Mouse (Mus musculus) forebrain, embryonic 14.5 days (tissue): ENCODE measurements at regions not wholly inside any gene's neighbourhood (a gene's known extent, or its start where the extent isn't known, plus 50 kb on each side); places are given as distances from the start of the nearest gene placed in this dataset.
A peak's percentile ranks its signal among the peaks of the same experiment; 100 is the strongest.

Source experiments
- ATAC-seq: fragments of 200-750 bp; cut with Nextera tagmentation; 2 replicates; pipeline ENCODE4 v1.8.0; 2017; ENCODE audit warnings: mild to moderate bottlenecking, moderate library complexity
- DNase-seq: peaks from one replicate; pipeline ENCODE4 v3.0.0-alpha.2; 2015; ENCODE audit warnings: low spot score
- H3K27ac ChIP-seq: fragments of 300-500 bp; sonication (generic); 2 replicates; pipeline ENCODE4 v1.5.1; 2014; ENCODE audit warnings: low read depth, mild to moderate bottlenecking, control low read depth, low read length, moderate library complexity
- H3K27me3 ChIP-seq: fragments of 300-500 bp; sonication (generic); replicated peaks from 2 replicates; pipeline ENCODE4 v1.6.1; 2014; ENCODE audit warnings: low read length, control low read depth, mixed read lengths; ENCODE audit not compliant: control insufficient read depth, insufficient read depth
- H3K36me3 ChIP-seq: fragments of 300-500 bp; sonication (generic); 2 replicates; pipeline ENCODE4 v1.6.1; 2014; ENCODE audit warnings: low read length, control low read depth; ENCODE audit not compliant: control insufficient read depth, insufficient read depth
- H3K4me1 ChIP-seq: fragments of 300-500 bp; sonication (generic); 2 replicates; pipeline ENCODE4 v1.6.1; 2014; ENCODE audit warnings: antibody characterized with exemption, low read length, control low read depth; ENCODE audit not compliant: control insufficient read depth, insufficient read depth
- H3K4me2 ChIP-seq: fragments of 300-500 bp; sonication (generic); 2 replicates; pipeline ENCODE4 v1.6.1; 2014; ENCODE audit warnings: mild to moderate bottlenecking, control low read depth, low read length
- H3K4me3 ChIP-seq: fragments of 300-500 bp; sonication (generic); 2 replicates; pipeline ENCODE4 v1.5.1; 2014; ENCODE audit warnings: low read depth, low read length, control low read depth
- H3K9ac ChIP-seq: fragments of 300-500 bp; sonication (generic); 2 replicates; pipeline ENCODE4 v1.6.1; 2014; ENCODE audit warnings: mild to moderate bottlenecking, low read length, control low read depth, moderate library complexity
- H3K9me3 ChIP-seq: fragments of 300-500 bp; sonication (generic); replicated peaks from 2 replicates; pipeline ENCODE4 v1.6.1; 2016; ENCODE audit warnings: low read length, control low read depth, mixed read lengths; ENCODE audit not compliant: control insufficient read depth
- WGBS: fragments of 180-500 bp; shearing (Covaris S2); extraction: QIAGEN DNeasy Blood & Tissue Kit; methylation state at CpG from one replicate; pipeline ENCODE4 v1.1.7; 2014; 5-methylcytosine and 5-hydroxymethylcytosine counted together

GRCm38 (mm10) chr3:158824643-158825042 lies 262.6 kb upstream of the Lrrc7 start:
- 49% methylated on average over 3 of the region's 3 CpGs for WGBS
- no peaks in the 10 kb centered on the region for H3K27me3 ChIP-seq
- DNase-seq (peak; percentile 23), ATAC-seq (peak; percentile 71)
- H3K4me3 ChIP-seq = no peak overlapping the region
- H3K9ac ChIP-seq = no peak overlapping the region
- no peak overlapping the region for H3K4me2 ChIP-seq
- no peaks in the 10 kb centered on the region for H3K9me3 ChIP-seq
- no peak overlapping the region for H3K27ac ChIP-seq
- no peaks in the 10 kb centered on the region for H3K36me3 ChIP-seq
- no peaks in the 10 kb centered on the region for H3K4me1 ChIP-seq

- H3K36me3 ChIP-seq = no peaks in the 10 kb centered on the region
- no peak overlapping the region for H3K4me3 ChIP-seq
- no peaks in the 10 kb centered on the region for H3K4me1 ChIP-seq
- H3K9ac ChIP-seq = no peak overlapping the region
- no peaks in the 10 kb centered on the region for H3K27me3 ChIP-seq
- no peak overlapping the region for H3K4me2 ChIP-seq
- ATAC-seq (no peak), DNase-seq (no peak)
- no peaks in the 10 kb centered on the region for H3K9me3 ChIP-seq
- H3K27ac ChIP-seq = no peak overlapping the region
- WGBS = 83% methylated on average over 5 of the region's 5 CpGs
These were observed 215.6 kb upstream of the Lrrc7 start for GRCm38 (mm10) chr3:158777661-158778060.
